In genomic region chr4:141210524-141211219, GRCm38 (mm10) we compare ENCODE assay signal across 8 mouse cellular contexts. TPM values are rescaled to one million over a fixed set of nuclear protein-coding genes. Genes with fewer than 3 reads are reported as not detected.
DNase-seq lines count a peak whose midpoint lies in the region; ATAC-seq lines count a peak whose summit lies in the region.

No protein-coding gene starts in this region.

- peak overlapping the region; percentile 47 for H3K4me2 ChIP-seq in lung, embryonic 15.5 days
- H3K4me2 ChIP-seq in embryonic facial prominence, embryonic 14.5 days (ENCODE audit: low read depth, low read length), result peak overlapping the region; percentile 51
- H3K4me2 ChIP-seq in midbrain, embryonic 16.5 days (ENCODE audit: low read length), result peak overlapping the region; percentile 48

- DNase-seq in lung, postnatal 25 days (ENCODE audit: low spot score), result no peak
- no peak for DNase-seq in embryonic facial prominence, embryonic 14.5 days (ENCODE audit: low spot score)
- no peak for DNase-seq in gastrocnemius, postnatal 25 days
- DNase-seq in adrenal gland, postnatal 36 days, result no peak
- DNase-seq in right cerebral cortex, postnatal 36 days (ENCODE audit: low spot score in 2 of 2), result no peak

- H3K9me3 ChIP-seq in lung, embryonic 15.5 days, result no peaks in the 10 kb centered on the region
- no peaks in the 10 kb centered on the region for H3K9me3 ChIP-seq in embryonic facial prominence, embryonic 14.5 days (ENCODE audit: control insufficient read depth, low read length)
- H3K9me3 ChIP-seq in midbrain, embryonic 16.5 days (replicated peaks; ENCODE audit: control insufficient read depth, low read length, poor library complexity, severe bottlenecking), result no peaks in the 10 kb centered on the region

- H3K36me3 ChIP-seq in lung, embryonic 15.5 days, result no peaks in the 10 kb centered on the region
- H3K36me3 ChIP-seq in embryonic facial prominence, embryonic 14.5 days (ENCODE audit: control insufficient read depth, insufficient read depth, low read length), result no peaks in the 10 kb centered on the region
- H3K36me3 ChIP-seq in midbrain, embryonic 16.5 days (ENCODE audit: control insufficient read depth, insufficient read depth, low read length), result no peaks in the 10 kb centered on the region

- peak; percentile 23; the same call in 1 of the 2 replicates for ATAC-seq in lung, embryonic 15.5 days (ENCODE audit: borderline replicate concordance, extremely low read depth, low FRiP score, low TSS enrichment)
- ATAC-seq in embryonic facial prominence, embryonic 14.5 days (ENCODE audit: low read depth), result no peak
- peak; percentile 75 for ATAC-seq in inflammation-experienced regulatory T-cells, adult 6 months
- ATAC-seq in midbrain, embryonic 16.5 days, result peak; percentile 27; the same call in 1 of the 2 replicates

- peak overlapping the region; percentile 32 for H3K4me3 ChIP-seq in lung, embryonic 15.5 days
- peak overlapping the region; percentile 34 for H3K4me3 ChIP-seq in embryonic facial prominence, embryonic 14.5 days (ENCODE audit: low read depth, low read length)
- H3K4me3 ChIP-seq in midbrain, embryonic 16.5 days (ENCODE audit: low read depth, low read length), result peak overlapping the region; percentile 33

- WGBS in lung, embryonic 15.5 days, result 71% methylated on average over 14 of the region's 14 CpGs
- WGBS in embryonic facial prominence, embryonic 14.5 days, result 72% methylated on average over 14 of the region's 14 CpGs
- 75% methylated on average over 14 of the region's 14 CpGs for WGBS in midbrain, embryonic 16.5 days

- peaks cover 13% of the 10 kb centered on the region for H3K4me1 ChIP-seq in lung, embryonic 15.5 days
- H3K4me1 ChIP-seq in embryonic facial prominence, embryonic 14.5 days (ENCODE audit: control insufficient read depth, insufficient read depth, low read length), result peaks cover 7% of the 10 kb centered on the region; the same call in 1 of the 2 replicates
- peaks cover 17% of the 10 kb centered on the region for H3K4me1 ChIP-seq in midbrain, embryonic 16.5 days (ENCODE audit: control insufficient read depth, insufficient read depth, low read length)

- peak overlapping the region; percentile 53 for H3K27ac ChIP-seq in lung, embryonic 15.5 days
- peak overlapping the region; percentile 67 for H3K27ac ChIP-seq in embryonic facial prominence, embryonic 14.5 days (replicated peaks; ENCODE audit: low read depth, low read length)
- 0 out of 2 replicates have a peak overlapping the region, but pooled peaks have one; percentile 63 for H3K27ac ChIP-seq in midbrain, embryonic 16.5 days (ENCODE audit: low read length)

- no peaks in the 10 kb centered on the region for H3K27me3 ChIP-seq in lung, embryonic 15.5 days
- H3K27me3 ChIP-seq in embryonic facial prominence, embryonic 14.5 days (replicated peaks; ENCODE audit: control insufficient read depth, insufficient read depth, low read length), result no peaks in the 10 kb centered on the region
- no peaks in the 10 kb centered on the region for H3K27me3 ChIP-seq in midbrain, embryonic 16.5 days (ENCODE audit: control insufficient read depth, insufficient read depth, low read depth, low read length)

- no peak overlapping the region for H3K9ac ChIP-seq in lung, embryonic 15.5 days
- H3K9ac ChIP-seq in embryonic facial prominence, embryonic 14.5 days (ENCODE audit: low read depth, low read length), result peak overlapping the region; percentile 45; the same call in 1 of the 2 replicates
- 0 out of 2 replicates have a peak overlapping the region, but pooled peaks have one; percentile 15 for H3K9ac ChIP-seq in midbrain, embryonic 16.5 days (ENCODE audit: low read depth, low read length)

RNA-seq across cellular contexts. Expression of gene Rsg1, which starts 3.1 kb away (rescaled TPM):
- polyA plus RNA-seq in lung, embryonic 15.5 days (2015; fragmentation: Nextera tagmentation; extraction: Ambion mirVana), result 5.9 and 6.0 TPM in 2 replicates
- polyA plus RNA-seq in embryonic facial prominence, embryonic 14.5 days (2014; fragmentation: Nextera tagmentation; extraction: Ambion mirVana), result 5.1 and 5.2 TPM in 2 replicates
- 1 to 10 TPM; 1.7 to 6.1 (median 3.3) TPM for polyA plus RNA-seq in inflammation-experienced regulatory T-cells, adult 6 months (2017; shearing (Covaris generic))
- 7.9 and 10.5 TPM in 2 replicates for polyA plus RNA-seq in midbrain, embryonic 16.5 days (2015; fragmentation: Nextera tagmentation; extraction: Ambion mirVana)
- total RNA-seq in gastrocnemius, postnatal 25 days (2021), result under 1 TPM in 1 of 2 experiments, not detected in 1; 0.27 TPM
- 1 to 10 TPM in 1 of 2 experiments, under 1 TPM in 1; 0.96 to 1.2 TPM for total RNA-seq in adrenal gland, postnatal 36 days (2021)

RNA-seq across cellular contexts. Expression of gene Arhgef19, which starts 28.6 kb away (rescaled TPM):
- 19.2 and 20.5 TPM in 2 replicates for polyA plus RNA-seq in lung, embryonic 15.5 days (2015; fragmentation: Nextera tagmentation; extraction: Ambion mirVana)
- polyA plus RNA-seq in embryonic facial prominence, embryonic 14.5 days (2014; fragmentation: Nextera tagmentation; extraction: Ambion mirVana), result 17.4 and 17.7 TPM in 2 replicates
- polyA plus RNA-seq in inflammation-experienced regulatory T-cells, adult 6 months (2017; shearing (Covaris generic)), result not detected
- polyA plus RNA-seq in midbrain, embryonic 16.5 days (2015; fragmentation: Nextera tagmentation; extraction: Ambion mirVana), result 1.1 and 1.3 TPM in 2 replicates
- total RNA-seq in gastrocnemius, postnatal 25 days (2021), result under 1 TPM; 0.74 to 0.83 TPM
- 10 to 100 TPM; 31.2 to 75.4 TPM for total RNA-seq in adrenal gland, postnatal 36 days (2021)
